ENCODE assay signal across 12 mouse cellular contexts in genomic region chr12:99239735-99240134, GRCm38 (mm10).
DNase-seq lines count a peak whose midpoint lies in the region; ATAC-seq and TF ChIP-seq lines count a peak whose summit lies in the region.
"Had no signal": no experiment of that assay in that cellular context is flagged by ENCODE, and none has a peak within 500 bp of the region (broad histone marks: within the 10 kb centered on the region; RNA-seq: fewer than 3 reads in every experiment).

No protein-coding gene starts in this region.

- 0 out of 2 replicates have a peak overlapping the region, but pooled peaks have one; percentile 9 for H3K27ac ChIP-seq in forebrain, embryonic 12.5 days
- H3K27ac ChIP-seq in forebrain, embryonic 11.5 days (ENCODE audit: low read depth, low read length), result no peak overlapping the region
- H3K27ac ChIP-seq in midbrain, embryonic 13.5 days, result no peak overlapping the region; the same call in 1 of the 2 replicates
- no peak overlapping the region for H3K27ac ChIP-seq in midbrain, embryonic 10.5 days (replicated peaks)
- no peak overlapping the region for H3K27ac ChIP-seq in intestine, embryonic 16.5 days (ENCODE audit: low read length)
- no peak overlapping the region for H3K27ac ChIP-seq in stomach, postnatal 0 days (replicated peaks)

- no peaks in the 10 kb centered on the region for H3K36me3 ChIP-seq in forebrain, embryonic 12.5 days (replicated peaks)
- H3K36me3 ChIP-seq in forebrain, embryonic 11.5 days (ENCODE audit: control insufficient read depth, insufficient read depth, low read length), result no peaks in the 10 kb centered on the region
- no peaks in the 10 kb centered on the region for H3K36me3 ChIP-seq in midbrain, embryonic 13.5 days
- no peaks in the 10 kb centered on the region for H3K36me3 ChIP-seq in midbrain, embryonic 10.5 days
- no peaks in the 10 kb centered on the region for H3K36me3 ChIP-seq in intestine, embryonic 16.5 days (ENCODE audit: control insufficient read depth, insufficient read depth, low read length)
- H3K36me3 ChIP-seq in stomach, postnatal 0 days (ENCODE audit: control insufficient read depth, insufficient read depth, low read length), result no peaks in the 10 kb centered on the region
- H3K36me3 ChIP-seq: embryonic facial prominence, embryonic 15.5 days had no signal

- no peak for TF ChIP-seq EP300 in stomach, postnatal 0 days (optimal IDR thresholded peaks at IDR 0.05)

- 74% methylated on average over 11 of the region's 11 CpGs for WGBS in forebrain, embryonic 12.5 days
- WGBS in forebrain, embryonic 11.5 days, result 87% methylated on average over 11 of the region's 11 CpGs
- WGBS in midbrain, embryonic 13.5 days, result 55% methylated on average over 11 of the region's 11 CpGs
- WGBS in midbrain, embryonic 10.5 days, result 96% methylated on average over 11 of the region's 11 CpGs
- WGBS in intestine, embryonic 16.5 days, result 57% methylated on average over 11 of the region's 11 CpGs
- 53% methylated on average over 11 of the region's 11 CpGs for WGBS in stomach, postnatal 0 days

- no peak overlapping the region for H3K9ac ChIP-seq in forebrain, embryonic 12.5 days
- H3K9ac ChIP-seq in forebrain, embryonic 11.5 days (ENCODE audit: low read length), result no peak overlapping the region
- no peak overlapping the region for H3K9ac ChIP-seq in midbrain, embryonic 13.5 days (replicated peaks)
- no peak overlapping the region for H3K9ac ChIP-seq in intestine, embryonic 16.5 days (ENCODE audit: low read depth, low read length)
- no peak overlapping the region for H3K9ac ChIP-seq in stomach, postnatal 0 days (ENCODE audit: low read length)
- H3K9ac ChIP-seq: embryonic facial prominence, embryonic 15.5 days had no signal

- no peak overlapping the region for H3K4me3 ChIP-seq in forebrain, embryonic 12.5 days (replicated peaks)
- H3K4me3 ChIP-seq in forebrain, embryonic 11.5 days (ENCODE audit: low read depth, low read length), result no peak overlapping the region
- H3K4me3 ChIP-seq in midbrain, embryonic 13.5 days (replicated peaks), result no peak overlapping the region
- H3K4me3 ChIP-seq in midbrain, embryonic 10.5 days, result no peak overlapping the region
- no peak overlapping the region for H3K4me3 ChIP-seq in intestine, embryonic 16.5 days (ENCODE audit: low read length)
- H3K4me3 ChIP-seq in stomach, postnatal 0 days (ENCODE audit: low read depth, low read length), result no peak overlapping the region
- H3K4me3 ChIP-seq: embryonic facial prominence, embryonic 15.5 days had no signal

- DNase-seq in forebrain, embryonic 11.5 days (ENCODE audit: low spot score), result no peak
- DNase-seq in midbrain, embryonic 10.5 days (ENCODE audit: low spot score), result no peak
- peak; percentile 37 for DNase-seq in stomach, postnatal 0 days (ENCODE audit: low spot score)
- DNase-seq in kidney, postnatal 14 days, result no peak
- DNase-seq in adrenal gland, postnatal 14 days, result no peak
- DNase-seq: adrenal gland, postnatal 10 days; kidney, postnatal 10 days; thymus, adult 18-20 months had no signal

- TF ChIP-seq CTCF in stomach, postnatal 0 days (IDR thresholded peaks at IDR 0.05; ENCODE audit: low read depth), result no peak

- no peaks in the 10 kb centered on the region for H3K27me3 ChIP-seq in forebrain, embryonic 12.5 days
- H3K27me3 ChIP-seq in forebrain, embryonic 11.5 days (ENCODE audit: control insufficient read depth, insufficient read depth, low read length), result no peaks in the 10 kb centered on the region
- no peaks in the 10 kb centered on the region for H3K27me3 ChIP-seq in midbrain, embryonic 13.5 days
- H3K27me3 ChIP-seq in midbrain, embryonic 10.5 days (ENCODE audit: low read depth, poor library complexity, severe bottlenecking), result no peaks in the 10 kb centered on the region
- no peaks in the 10 kb centered on the region for H3K27me3 ChIP-seq in intestine, embryonic 16.5 days (replicated peaks; ENCODE audit: control insufficient read depth, insufficient read depth, low read length)
- H3K27me3 ChIP-seq in stomach, postnatal 0 days (ENCODE audit: control insufficient read depth, insufficient read depth, low read length), result no peaks in the 10 kb centered on the region
- H3K27me3 ChIP-seq: embryonic facial prominence, embryonic 15.5 days had no signal

- H3K4me2 ChIP-seq in forebrain, embryonic 12.5 days, result no peak overlapping the region
- H3K4me2 ChIP-seq in forebrain, embryonic 11.5 days (ENCODE audit: low read depth, low read length, severe bottlenecking), result no peak overlapping the region
- no peak overlapping the region for H3K4me2 ChIP-seq in midbrain, embryonic 13.5 days (replicated peaks)
- H3K4me2 ChIP-seq in intestine, embryonic 16.5 days (ENCODE audit: low read depth, low read length), result no peak overlapping the region
- H3K4me2 ChIP-seq in stomach, postnatal 0 days (replicated peaks; ENCODE audit: low read depth), result no peak overlapping the region
- H3K4me2 ChIP-seq: embryonic facial prominence, embryonic 15.5 days had no signal

- H3K9me3 ChIP-seq in forebrain, embryonic 12.5 days, result no peaks in the 10 kb centered on the region
- H3K9me3 ChIP-seq in forebrain, embryonic 11.5 days (ENCODE audit: control insufficient read depth, low read length), result no peaks in the 10 kb centered on the region
- H3K9me3 ChIP-seq in midbrain, embryonic 13.5 days, result no peaks in the 10 kb centered on the region
- H3K9me3 ChIP-seq in midbrain, embryonic 10.5 days (replicated peaks), result no peaks in the 10 kb centered on the region
- H3K9me3 ChIP-seq in intestine, embryonic 16.5 days (ENCODE audit: control insufficient read depth, low read length), result no peaks in the 10 kb centered on the region
- H3K9me3 ChIP-seq in stomach, postnatal 0 days (ENCODE audit: control insufficient read depth, low read length), result no peaks in the 10 kb centered on the region
- H3K9me3 ChIP-seq: embryonic facial prominence, embryonic 15.5 days had no signal

- peaks cover 56% of the 10 kb centered on the region for H3K4me1 ChIP-seq in forebrain, embryonic 12.5 days
- peaks cover 14% of the 10 kb centered on the region; the same call in 1 of the 2 replicates for H3K4me1 ChIP-seq in forebrain, embryonic 11.5 days (replicated peaks; ENCODE audit: control insufficient read depth, insufficient read depth, low read length)
- peaks cover 60% of the 10 kb centered on the region for H3K4me1 ChIP-seq in midbrain, embryonic 13.5 days (replicated peaks)
- peaks cover 40% of the 10 kb centered on the region for H3K4me1 ChIP-seq in midbrain, embryonic 10.5 days
- peaks cover 5% of the 10 kb centered on the region; the same call in 1 of the 2 replicates for H3K4me1 ChIP-seq in intestine, embryonic 16.5 days (ENCODE audit: control insufficient read depth, insufficient read depth, low read length)
- peaks cover 3% of the 10 kb centered on the region; the same call in 1 of the 2 replicates for H3K4me1 ChIP-seq in stomach, postnatal 0 days (replicated peaks; ENCODE audit: control insufficient read depth, insufficient read depth)

- ATAC-seq in forebrain, embryonic 12.5 days (ENCODE audit: low FRiP score), result 0 out of 2 replicates have a peak, but pooled peaks have one; percentile 8
- ATAC-seq in forebrain, embryonic 11.5 days (replicated peaks; ENCODE audit: low FRiP score), result no peak
- peak; percentile 69 for ATAC-seq in midbrain, embryonic 13.5 days
- ATAC-seq in intestine, embryonic 16.5 days, result peak; percentile 54
- peak; percentile 79 for ATAC-seq in stomach, postnatal 0 days (ENCODE audit: low FRiP score, low TSS enrichment)
